Mouse (Mus musculus) adrenal gland, postnatal 14 days (tissue): ENCODE results near the gene Ttc39d. TPM values are rescaled to one million over a fixed set of nuclear protein-coding genes. Genes with fewer than 3 reads are reported as not detected.

Source experiments
- DNase-seq: peaks from one replicate; pipeline ENCODE4 v3.0.0; 2021; ENCODE audit warnings: mixed read lengths
- total RNA-seq: library from RNA; stranded (reverse); gene quantifications from 2 replicates; pipeline ENCODE4 v1.2.3, GENCODE M21; 2021

The Ttc39d gene
- total RNA-seq, 1 experiment from 2014 or later = not detected

DNA sequence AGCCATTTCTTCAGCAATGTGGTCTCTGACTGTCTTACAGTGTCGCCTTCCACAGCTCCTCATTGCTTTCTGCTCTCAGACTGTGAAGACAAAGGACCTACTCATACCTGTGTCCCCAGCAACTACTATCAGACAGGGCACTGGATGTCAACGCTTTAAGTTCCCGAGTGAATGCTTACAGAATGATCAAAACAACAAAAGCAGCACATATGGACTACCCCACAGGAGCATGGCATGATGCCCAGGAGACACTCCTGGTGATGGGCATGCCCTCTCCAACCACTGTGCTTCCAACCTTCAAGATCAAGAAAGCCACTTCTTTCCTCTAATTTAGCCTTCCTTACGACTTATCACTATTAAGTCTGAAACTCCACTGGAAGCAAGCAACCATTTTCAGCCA lies 59.8 kb downstream of the Ttc39d start:
- no peak for DNase-seq

Other genes starting within 250 kb of the Ttc39d start
- 50.6 and 54.1 TPM in 2 replicates for gene Hnrnpll, start 145.1 kb upstream of the Ttc39d start, total RNA-seq
- 21.6 and 27.1 TPM in 2 replicates for gene Galm, start 80.0 kb upstream of the Ttc39d start, total RNA-seq
- gene Srsf7, start 153 bp upstream of the Ttc39d start, total RNA-seq = 123 and 131 TPM in 2 replicates
- 8.7 and 9.3 TPM in 2 replicates for gene Gemin6, start 17.0 kb downstream of the Ttc39d start, total RNA-seq
- 12.7 and 17.2 TPM in 2 replicates for gene Morn2, start 82.7 kb downstream of the Ttc39d start, total RNA-seq
- gene Dhx57, start 83.0 kb downstream of the Ttc39d start, total RNA-seq = 12.9 and 16.9 TPM in 2 replicates
- 1.1 and 2.0 TPM in 2 replicates for gene Arhgef33, start 99.9 kb downstream of the Ttc39d start, total RNA-seq
- 1.4 TPM in 1 of 2 replicates, not detected in the other for gene Gm10190, start 166.1 kb downstream of the Ttc39d start, total RNA-seq